Mouse (Mus musculus) liver, adult 2 months (tissue): ENCODE data around the gene Rhov.

Experiments used
- CTCF ChIP-seq: fragments of 200-500 bp; IDR thresholded peaks from 2 replicates; pipeline ENCODE4 v1.5.1; 2011; ENCODE audit warnings: low read depth, low read length, control low read depth
- POLR2A ChIP-seq: fragments of 200-500 bp; IDR thresholded peaks from 2 replicates; pipeline ENCODE4 v1.6.1; 2011; ENCODE audit warnings: low read length, control low read depth; ENCODE audit not compliant: insufficient read depth; ENCODE audit errors: extremely low read depth

- no peak for TF ChIP-seq CTCF
- TF ChIP-seq POLR2A, result no peak
Measured at GRCm38 (mm10) chr2:119293311-119293710, 22.2 kb upstream of the Rhov start.
